Comparison of ENCODE assay signal across 8 mouse cellular contexts in the genomic region with DNA sequence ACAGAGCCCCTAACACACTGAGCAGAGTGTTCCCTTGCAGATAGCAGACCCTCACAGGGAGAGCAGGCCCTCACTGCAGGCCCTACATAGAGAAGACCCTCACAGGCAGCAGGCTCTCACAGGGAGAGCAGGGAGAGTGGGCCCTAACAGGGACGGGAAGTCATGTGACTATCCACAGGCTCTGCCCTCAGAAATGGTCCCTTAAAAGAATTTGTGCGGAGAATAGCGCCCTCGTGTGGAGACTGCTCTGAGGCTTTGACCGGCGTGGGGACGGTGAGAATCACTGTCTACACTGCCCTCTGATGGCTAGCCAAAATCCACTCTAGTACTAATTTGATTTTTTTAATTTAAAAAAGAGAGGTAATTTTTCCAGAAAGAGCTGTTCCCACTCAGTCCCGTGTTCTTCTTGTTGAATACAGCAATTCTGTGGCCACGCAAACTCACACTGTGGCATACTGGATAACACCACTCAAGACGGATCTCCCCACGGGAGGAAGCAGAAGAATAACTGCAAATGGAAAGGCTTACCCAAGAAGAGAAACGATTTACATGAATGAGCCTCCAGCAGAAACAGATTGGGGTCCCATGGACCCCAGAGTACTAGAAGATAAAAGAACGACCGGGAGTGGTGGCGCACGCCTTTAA. TPM values are rescaled to one million over a fixed set of nuclear protein-coding genes. Genes with fewer than 3 reads are reported as not detected.
DNase-seq lines count a peak whose midpoint lies in the region; ATAC-seq and TF ChIP-seq lines count a peak whose summit lies in the region.

No protein-coding gene starts in this region.

- no peak for TF ChIP-seq POLR2A in brain, embryonic 14.5 days (IDR thresholded peaks at IDR 0.05; ENCODE audit: borderline replicate concordance, extremely low read depth, insufficient read depth, insufficient read length, poor library complexity, severe bottlenecking)

- peaks cover 26% of the 10 kb centered on the region for H3K4me1 ChIP-seq in forebrain, embryonic 10.5 days
- peaks cover 27% of the 10 kb centered on the region for H3K4me1 ChIP-seq in heart, embryonic 15.5 days (replicated peaks)
- peaks cover 22% of the 10 kb centered on the region for H3K4me1 ChIP-seq in liver, embryonic 12.5 days
- H3K4me1 ChIP-seq in stomach, embryonic 15.5 days, result peaks cover 11% of the 10 kb centered on the region

- WGBS in forebrain, embryonic 10.5 days, result 42% methylated on average over 16 of the region's 16 CpGs
- 38% methylated on average over 16 of the region's 16 CpGs for WGBS in heart, embryonic 15.5 days
- 36% methylated on average over 16 of the region's 16 CpGs for WGBS in liver, embryonic 12.5 days (ENCODE audit: insufficient replicate concordance)
- WGBS in stomach, embryonic 15.5 days, result 39% methylated on average over 16 of the region's 16 CpGs

- H3K27ac ChIP-seq in forebrain, embryonic 10.5 days, result peak overlapping the region; percentile 82
- H3K27ac ChIP-seq in heart, embryonic 15.5 days, result 0 out of 2 replicates have a peak overlapping the region, but pooled peaks have one; percentile 21
- H3K27ac ChIP-seq in liver, embryonic 12.5 days, result no peak overlapping the region
- H3K27ac ChIP-seq in stomach, embryonic 15.5 days, result no peak overlapping the region

- peak; percentile 70 for DNase-seq in CD4-positive helper T cell, adult 2 months (ENCODE audit: low read depth, low spot score)
- peak; percentile 95 for DNase-seq in brain, embryonic 14.5 days (ENCODE audit: low read depth)
- DNase-seq in forebrain, embryonic 10.5 days (ENCODE audit: extremely low spot score, low spot score), result peak; percentile 91
- DNase-seq in kidney, postnatal 14 days, result peak; percentile 83
- peak; percentile 94 for DNase-seq in neural tube, embryonic 10.5 days (ENCODE audit: extremely low spot score, low spot score)

- H3K9me3 ChIP-seq in forebrain, embryonic 10.5 days, result no peaks in the 10 kb centered on the region
- H3K9me3 ChIP-seq in heart, embryonic 15.5 days (replicated peaks), result no peaks in the 10 kb centered on the region
- no peaks in the 10 kb centered on the region for H3K9me3 ChIP-seq in liver, embryonic 12.5 days (replicated peaks)
- no peaks in the 10 kb centered on the region for H3K9me3 ChIP-seq in stomach, embryonic 15.5 days

- no peak overlapping the region for H3K4me3 ChIP-seq in forebrain, embryonic 10.5 days
- H3K4me3 ChIP-seq in heart, embryonic 15.5 days, result no peak overlapping the region
- H3K4me3 ChIP-seq in liver, embryonic 12.5 days, result no peak overlapping the region
- H3K4me3 ChIP-seq in stomach, embryonic 15.5 days (replicated peaks), result no peak overlapping the region

- peak; percentile 47; the same call in 1 of the 2 replicates for ATAC-seq in heart, embryonic 15.5 days (replicated peaks; ENCODE audit: insufficient number of reproducible peaks, insufficient read depth, low FRiP score, low read depth)
- ATAC-seq in liver, embryonic 12.5 days, result peak; percentile 85
- peak; percentile 71 for ATAC-seq in stomach, embryonic 15.5 days (ENCODE audit: insufficient read depth, low FRiP score, low read depth)

- H3K9ac ChIP-seq in heart, embryonic 15.5 days, result peak overlapping the region; percentile 26; the same call in 1 of the 2 replicates
- H3K9ac ChIP-seq in liver, embryonic 12.5 days, result no peak overlapping the region
- H3K9ac ChIP-seq in stomach, embryonic 15.5 days, result no peak overlapping the region

- H3K27me3 ChIP-seq in forebrain, embryonic 10.5 days (ENCODE audit: poor library complexity, severe bottlenecking), result no peaks in the 10 kb centered on the region
- no peaks in the 10 kb centered on the region for H3K27me3 ChIP-seq in heart, embryonic 15.5 days
- no peaks in the 10 kb centered on the region for H3K27me3 ChIP-seq in liver, embryonic 12.5 days (replicated peaks)
- no peaks in the 10 kb centered on the region for H3K27me3 ChIP-seq in stomach, embryonic 15.5 days (replicated peaks)

- peak; percentile 99 for TF ChIP-seq CTCF in brain, embryonic 14.5 days (IDR thresholded peaks at IDR 0.05; ENCODE audit: borderline replicate concordance, extremely low read depth, insufficient read depth, insufficient read length)

- peak overlapping the region; percentile 35; the same call in 1 of the 2 replicates for H3K4me2 ChIP-seq in heart, embryonic 15.5 days
- H3K4me2 ChIP-seq in liver, embryonic 12.5 days, result peak overlapping the region; percentile 22
- no peak overlapping the region; the same call in 1 of the 2 replicates for H3K4me2 ChIP-seq in stomach, embryonic 15.5 days

- H3K36me3 ChIP-seq in forebrain, embryonic 10.5 days (replicated peaks), result no peaks in the 10 kb centered on the region; the same call in 1 of the 2 replicates
- peaks cover 14% of the 10 kb centered on the region for H3K36me3 ChIP-seq in heart, embryonic 15.5 days
- no peaks in the 10 kb centered on the region for H3K36me3 ChIP-seq in liver, embryonic 12.5 days
- H3K36me3 ChIP-seq in stomach, embryonic 15.5 days, result no peaks in the 10 kb centered on the region

RNA-seq across cellular contexts. Expression of a gene that starts 14.2 kb away (rescaled TPM):
- 15.8 and 19.4 TPM in 2 replicates for polyA plus RNA-seq in brain, embryonic 14.5 days (2012; rRNA removed)
- polyA plus RNA-seq in forebrain, embryonic 10.5 days (2016; fragmentation: Nextera tagmentation; extraction: Ambion mirVana), result 15.7 and 16.7 TPM in 2 replicates
- polyA plus RNA-seq in heart, embryonic 15.5 days (2015; fragmentation: Nextera tagmentation; extraction: Ambion mirVana), result 53.7 and 56.7 TPM in 2 replicates
- polyA plus RNA-seq in liver, embryonic 12.5 days (2016; fragmentation: Nextera tagmentation; extraction: Ambion mirVana), result 12.9 and 13.2 TPM in 2 replicates
- polyA plus RNA-seq in stomach, embryonic 15.5 days (2015; fragmentation: Nextera tagmentation; extraction: Ambion mirVana), result 15.1 and 16.4 TPM in 2 replicates

RNA-seq across cellular contexts. Expression of a gene that starts 14.9 kb away (rescaled TPM):
- 0.09 and 0.25 TPM in 2 replicates for polyA plus RNA-seq in brain, embryonic 14.5 days (2012; rRNA removed)
- 0.02 TPM in 2 replicates for polyA plus RNA-seq in forebrain, embryonic 10.5 days (2016; fragmentation: Nextera tagmentation; extraction: Ambion mirVana)
- polyA plus RNA-seq in heart, embryonic 15.5 days (2015; fragmentation: Nextera tagmentation; extraction: Ambion mirVana), result 0.21 and 0.22 TPM in 2 replicates
- not detected in 2 replicates for polyA plus RNA-seq in liver, embryonic 12.5 days (2016; fragmentation: Nextera tagmentation; extraction: Ambion mirVana)
- 0.03 TPM in 1 of 2 replicates, not detected in the other for polyA plus RNA-seq in stomach, embryonic 15.5 days (2015; fragmentation: Nextera tagmentation; extraction: Ambion mirVana)

Comparison
In these comparisons a context has a peak if more than half of its experiments do, and no peak if none do; other contexts are left out.
1. H3K27ac ChIP-seq: peak in forebrain, embryonic 10.5 days (single experiment) and heart, embryonic 15.5 days (single experiment); none in liver, embryonic 12.5 days (single experiment) and stomach, embryonic 15.5 days (single experiment).
2. Peak in every context shown above with its lines, with median percentiles within 50 percentile points of each other: DNase-seq and ATAC-seq.